Mouse (Mus musculus) liver, postnatal 0 days (tissue): ENCODE data around the gene Ppp1r12a. TPM values are rescaled to one million over a fixed set of nuclear protein-coding genes. Genes with fewer than 3 reads are reported as not detected.

Experiments
- ATAC-seq: fragments of 200-750 bp; cut with Nextera tagmentation; 2 replicates; pipeline ENCODE4 v1.8.0; 2017; ENCODE audit warnings: mild to moderate bottlenecking, moderate library complexity
- DNase-seq: peaks from one replicate; pipeline ENCODE4 v3.0.0-alpha.2; 2016
- H3K27ac ChIP-seq: fragments of 300-500 bp; sonication (generic); 2 replicates; pipeline ENCODE4 v1.5.1; 2014; ENCODE audit warnings: antibody characterized with exemption, moderate library complexity, mild to moderate bottlenecking, low read depth
- H3K27me3 ChIP-seq: fragments of 300-500 bp; sonication (generic); 2 replicates; pipeline ENCODE4 v1.6.1; 2014; ENCODE audit warnings: low read length, control low read depth, mixed read lengths; ENCODE audit not compliant: insufficient read depth
- H3K36me3 ChIP-seq: fragments of 300-500 bp; sonication (generic); replicated peaks from 2 replicates; pipeline ENCODE4 v1.6.1; 2014; ENCODE audit warnings: mild to moderate bottlenecking, control low read depth, low read length, moderate library complexity, mixed read lengths; ENCODE audit not compliant: insufficient read depth
- H3K4me1 ChIP-seq: fragments of 300-500 bp; sonication (generic); 2 replicates; pipeline ENCODE4 v1.6.1; 2014; ENCODE audit warnings: antibody characterized with exemption, mild to moderate bottlenecking, control low read depth; ENCODE audit not compliant: insufficient read depth
- H3K4me2 ChIP-seq: fragments of 300-500 bp; sonication (generic); 2 replicates; pipeline ENCODE4 v1.6.1; 2014; ENCODE audit warnings: low read depth, mild to moderate bottlenecking, low read length, moderate library complexity, mixed read lengths
- H3K4me3 ChIP-seq: fragments of 300-500 bp; sonication (generic); 2 replicates; pipeline ENCODE4 v1.5.1; 2014; ENCODE audit warnings: low read depth, low read length
- H3K9ac ChIP-seq: fragments of 300-500 bp; sonication (generic); replicated peaks from 2 replicates; pipeline ENCODE4 v1.6.1; 2014; ENCODE audit warnings: mild to moderate bottlenecking, moderate library complexity
- H3K9me3 ChIP-seq: fragments of 300-500 bp; sonication (generic); 2 replicates; pipeline ENCODE4 v1.6.1; 2016; ENCODE audit warnings: mild to moderate bottlenecking, control low read depth, low read length, mixed read lengths
- CTCF ChIP-seq: sonication (generic); IDR thresholded peaks from 2 replicates; pipeline ENCODE4 v1.5.1; 2016; ENCODE audit warnings: antibody characterized with exemption, low read depth
- EP300 ChIP-seq: IDR thresholded peaks from 2 replicates; pipeline ENCODE4 v1.6.1; 2016; ENCODE audit warnings: antibody characterized with exemption, low read depth, mild to moderate bottlenecking
- WGBS: fragments of 180-500 bp; shearing (Covaris S2); extraction: QIAGEN DNeasy Blood & Tissue Kit; methylation state at CpG from one replicate; pipeline ENCODE4 v1.1.7; 2014; ENCODE audit not compliant: insufficient replicate concordance; 5-methylcytosine and 5-hydroxymethylcytosine counted together
- polyA plus RNA-seq: library from polyadenylated mRNA; unstranded; fragments of >200 nt; fragmentation: Nextera tagmentation; extraction: Ambion mirVana; gene quantifications from 2 replicates; pipeline ENCODE4 v1.2.1, GENCODE M21; 2015

Gene Ppp1r12a
- polyA plus RNA-seq, 1 experiment from 2014 or later = 25.3 TPM

- WGBS = 86% methylated on average over 14 of the region's 14 CpGs
- TF ChIP-seq CTCF (no peak), EP300 (no peak)
These were observed 3.0 kb upstream of the Ppp1r12a start for GRCm38 (mm10) chr10:108159002-108159401.

GRCm38 (mm10) chr10:108162297-108163020 is 466 bp downstream of the Ppp1r12a start:
- peak; percentile 24 for ATAC-seq
- H3K9ac ChIP-seq = peak overlapping the region; percentile 99
- DNase-seq = no peak
- H3K27me3 ChIP-seq = no peaks in the 10 kb centered on the region
- H3K36me3 ChIP-seq = no peaks in the 10 kb centered on the region
- peaks cover 26% of the 10 kb centered on the region for H3K4me1 ChIP-seq
- peak overlapping the region; percentile 77 for H3K4me2 ChIP-seq
- peak overlapping the region; percentile 99 for H3K4me3 ChIP-seq
- H3K27ac ChIP-seq = peak overlapping the region; percentile 99
- H3K9me3 ChIP-seq = no peaks in the 10 kb centered on the region
- under 1% methylated on average over 60 of the region's 79 CpGs for WGBS
- TF ChIP-seq EP300 (no peak), CTCF (no peak)

More at GRCm38 (mm10) chr10:108159002-108159401, 3.0 kb upstream of the Ppp1r12a start:
- ATAC-seq (no peak), DNase-seq (no peak)
- Histone ChIP-seq H3K9me3 (no peaks in the 10 kb centered on the region), H3K27ac (no peak overlapping the region), H3K4me2 (no peak overlapping the region), H3K9ac (no peak overlapping the region), H3K4me1 (peaks cover 10% of the 10 kb centered on the region; the same call in 1 of the 2 replicates), H3K36me3 (no peaks in the 10 kb centered on the region), H3K4me3 (no peak overlapping the region), H3K27me3 (no peaks in the 10 kb centered on the region)

GRCm38 (mm10) chr10:108163021-108163410 is 1.0 kb downstream of the Ppp1r12a start:
- peak overlapping the region; percentile 99 for H3K4me3 ChIP-seq
- DNase-seq (no peak), ATAC-seq (no peak)
- H3K9me3 ChIP-seq = no peaks in the 10 kb centered on the region
- peaks cover 28% of the 10 kb centered on the region for H3K4me1 ChIP-seq
- peak overlapping the region; percentile 99 for H3K9ac ChIP-seq
- peak overlapping the region; percentile 99 for H3K27ac ChIP-seq
- peak overlapping the region; percentile 77 for H3K4me2 ChIP-seq
- TF ChIP-seq EP300 (no peak), CTCF (no peak)
- H3K27me3 ChIP-seq = no peaks in the 10 kb centered on the region
- no peaks in the 10 kb centered on the region for H3K36me3 ChIP-seq
- under 1% methylated on average over 12 of the region's 12 CpGs for WGBS

- ATAC-seq (no peak), DNase-seq (no peak)
- TF ChIP-seq CTCF (no peak), EP300 (no peak)
- Histone ChIP-seq H3K4me2 (peak overlapping the region; percentile 77), H3K9me3 (no peaks in the 10 kb centered on the region), H3K4me1 (peaks cover 29% of the 10 kb centered on the region), H3K36me3 (no peaks in the 10 kb centered on the region), H3K27ac (peak overlapping the region; percentile 99), H3K27me3 (no peaks in the 10 kb centered on the region), H3K9ac (peak overlapping the region; percentile 99), H3K4me3 (peak overlapping the region; percentile 99)
- 20% methylated on average over 3 of the region's 3 CpGs for WGBS
These were observed 1.5 kb downstream of the Ppp1r12a start for GRCm38 (mm10) chr10:108163451-108163850.

- peak overlapping the region; percentile 7; the same call in 1 of the 2 replicates for H3K4me2 ChIP-seq
- no peaks in the 10 kb centered on the region for H3K9me3 ChIP-seq
- TF ChIP-seq EP300 (no peak), CTCF (no peak)
- 0 out of 2 replicates have a peak overlapping the region, but pooled peaks have one; percentile 2 for H3K27ac ChIP-seq
- H3K4me1 ChIP-seq = peaks cover 34% of the 10 kb centered on the region
- no peak overlapping the region for H3K4me3 ChIP-seq
- H3K9ac ChIP-seq = no peak overlapping the region
- H3K36me3 ChIP-seq = no peaks in the 10 kb centered on the region
- peak; percentile 37 for ATAC-seq
- no peak for DNase-seq
- H3K27me3 ChIP-seq = no peaks in the 10 kb centered on the region
- WGBS = 28% methylated on average over 5 of the region's 5 CpGs
These were observed 5.8 kb downstream of the Ppp1r12a start for GRCm38 (mm10) chr10:108167823-108168222.

- Histone ChIP-seq H3K27me3 (no peaks in the 10 kb centered on the region), H3K9me3 (no peaks in the 10 kb centered on the region), H3K4me2 (no peak overlapping the region), H3K36me3 (no peaks in the 10 kb centered on the region), H3K4me1 (peaks cover 27% of the 10 kb centered on the region), H3K27ac (no peak overlapping the region), H3K4me3 (no peak overlapping the region), H3K9ac (no peak overlapping the region)
- TF ChIP-seq EP300 (no peak), CTCF (no peak)
- ATAC-seq (no peak), DNase-seq (no peak)
- WGBS = 59% methylated on average over 3 of the region's 3 CpGs
These were observed 8.8 kb downstream of the Ppp1r12a start for GRCm38 (mm10) chr10:108170818-108171217.
